Mouse (Mus musculus) spleen, adult 2 months (tissue): ENCODE results near the gene Lrp1. TPM values are rescaled to one million over a fixed set of nuclear protein-coding genes. Genes with fewer than 3 reads are reported as not detected.

ENCODE experiments used
- DNase-seq, 2 experiments: peaks; one replicate each; pipeline versions ENCODE4 v3.0.0 to v3.0.0-alpha.2; 2012 to 2021; ENCODE audit warnings: low spot score in 2 of 2, low read depth in 1 of 2
- H3K27ac ChIP-seq: fragments of 200-500 bp; 2 replicates; pipeline ENCODE4 v1.5.1; 2012; ENCODE audit warnings: low read length, inconsistent platforms; ENCODE audit not compliant: insufficient read depth
- H3K27me3 ChIP-seq: fragments of 200-500 bp; 2 replicates; pipeline ENCODE4 v1.6.1; 2012; ENCODE audit warnings: mild to moderate bottlenecking, moderate library complexity, low read length, inconsistent platforms; ENCODE audit not compliant: control insufficient read depth, insufficient read depth
- H3K36me3 ChIP-seq: fragments of 200-500 bp; 2 replicates; pipeline ENCODE4 v1.6.1; 2012; ENCODE audit warnings: mild to moderate bottlenecking, low read length, inconsistent platforms; ENCODE audit not compliant: control insufficient read depth, insufficient read depth
- H3K4me1 ChIP-seq: fragments of 200-500 bp; 2 replicates; pipeline ENCODE4 v1.6.1; 2011; ENCODE audit warnings: inconsistent platforms; ENCODE audit not compliant: control insufficient read depth, insufficient read depth, insufficient read length
- H3K4me3 ChIP-seq: fragments of 200-500 bp; 2 replicates; pipeline ENCODE4 v1.5.1; 2011; ENCODE audit warnings: mild to moderate bottlenecking, inconsistent platforms; ENCODE audit not compliant: insufficient read depth, insufficient read length; ENCODE audit errors: extremely low read depth
- CTCF ChIP-seq: fragments of 200-500 bp; IDR thresholded peaks from 2 replicates; pipeline ENCODE4 v1.5.1; 2011; ENCODE audit warnings: mild to moderate bottlenecking, inconsistent platforms; ENCODE audit not compliant: insufficient read depth, insufficient read length, insufficient replicate concordance; ENCODE audit errors: extremely low read depth
- POLR2A ChIP-seq: fragments of 200-500 bp; IDR thresholded peaks from 2 replicates; pipeline ENCODE4 v1.6.1; 2011; ENCODE audit warnings: low read depth, low read length, inconsistent platforms
- WGBS: fragments of 180-500 bp; shearing (Covaris S2); methylation state at CpG from one replicate; pipeline ENCODE4 v1.1.7; 2018; 5-methylcytosine and 5-hydroxymethylcytosine counted together
- polyA plus RNA-seq: library from polyadenylated mRNA; depleted of rRNA; stranded (reverse); fragments of >200 nt; gene quantifications from 2 replicates; pipeline ENCODE4 v1.2.3, GENCODE M21; 2012; rRNA removed

The Lrp1 gene
- polyA plus RNA-seq, 1 experiment, result 98.7 TPM

GRCm38 (mm10) chr10:127492118-127492517 is 128.8 kb downstream of the Lrp1 start:
- Histone ChIP-seq H3K27me3 (no peaks in the 10 kb centered on the region), H3K36me3 (peaks cover 44% of the 10 kb centered on the region), H3K27ac (no peak overlapping the region), H3K4me3 (no peak overlapping the region), H3K4me1 (no peaks in the 10 kb centered on the region)
- no peak for TF ChIP-seq POLR2A
- TF ChIP-seq CTCF, result no peak
- 91% methylated on average over 3 of the region's 3 CpGs for WGBS
- no peak for DNase-seq

DNA sequence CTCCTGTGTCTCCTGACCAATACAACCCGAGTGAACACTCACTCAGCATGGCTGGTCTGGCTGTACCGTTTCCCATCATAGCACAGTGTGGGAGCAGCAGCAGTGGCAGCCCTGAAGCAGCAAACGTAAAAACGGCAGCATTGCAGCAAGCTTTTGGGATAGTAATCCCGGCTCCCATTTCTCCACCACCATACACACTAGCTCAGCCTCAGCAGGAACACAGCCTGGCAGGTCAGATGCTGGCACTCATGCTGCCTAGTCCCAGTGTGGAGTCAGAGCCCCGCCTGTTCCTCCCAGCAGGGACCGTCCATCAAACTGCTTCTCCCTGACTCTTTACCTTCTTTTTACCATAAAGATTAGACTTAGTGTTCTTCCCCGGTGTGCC is 129.8 kb downstream of the Lrp1 start:
- 92% methylated on average over 8 of the region's 8 CpGs for WGBS
- Histone ChIP-seq H3K27ac (no peak overlapping the region), H3K27me3 (no peaks in the 10 kb centered on the region), H3K4me3 (no peak overlapping the region), H3K36me3 (peaks cover 39% of the 10 kb centered on the region), H3K4me1 (no peaks in the 10 kb centered on the region)
- no peak for DNase-seq
- TF ChIP-seq CTCF, result no peak
- TF ChIP-seq POLR2A, result no peak

DNA sequence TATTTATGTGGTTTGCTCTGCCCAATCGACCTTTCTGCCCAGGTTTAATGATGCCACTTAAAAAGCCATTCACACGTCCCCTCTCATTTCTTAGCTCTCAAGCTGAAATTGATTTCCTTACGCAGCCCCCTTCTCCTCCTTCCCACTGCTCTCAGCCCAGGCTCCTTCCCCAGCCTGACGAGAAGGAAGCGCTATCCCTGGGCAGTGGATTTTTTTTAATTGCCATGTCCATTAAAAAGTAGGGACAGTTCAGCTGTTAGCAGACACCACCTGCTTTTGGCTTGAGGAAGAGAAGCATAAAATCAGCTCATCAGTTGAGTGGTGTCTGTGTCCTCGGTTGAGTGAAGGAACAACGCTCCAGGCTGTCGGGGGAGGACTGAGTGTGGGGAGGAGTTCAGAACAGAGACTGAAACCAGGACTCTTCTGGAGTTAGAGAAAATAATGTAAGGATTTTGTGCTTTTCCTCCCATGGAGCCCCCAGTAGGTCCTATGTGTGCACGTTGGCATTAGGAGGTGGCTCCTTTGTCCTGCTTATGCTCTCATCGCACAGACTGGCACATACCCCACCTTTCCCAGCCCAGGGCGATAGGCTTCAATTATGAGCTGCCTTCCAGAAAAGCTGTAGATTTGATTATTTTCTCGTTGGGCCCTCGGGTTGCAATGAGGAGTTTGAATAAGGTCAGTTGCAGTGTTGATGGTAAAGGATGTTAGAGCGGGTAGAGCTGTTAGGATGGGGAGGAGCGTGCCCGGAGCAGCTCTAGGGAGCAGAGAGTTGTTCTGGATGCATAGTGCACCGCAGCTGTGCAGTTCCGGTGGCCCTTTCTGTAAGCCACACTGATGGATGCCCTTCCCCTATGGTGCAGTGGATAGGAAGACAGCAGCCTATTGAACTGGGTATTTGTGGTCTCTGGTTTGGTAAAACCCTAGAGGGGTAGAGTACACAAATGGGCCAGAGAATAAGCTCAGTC is 130.5 kb downstream of the Lrp1 start:
- DNase-seq, result no peak
- Histone ChIP-seq H3K36me3 (peaks cover 37% of the 10 kb centered on the region), H3K27me3 (no peaks in the 10 kb centered on the region), H3K4me3 (no peak overlapping the region), H3K4me1 (no peaks in the 10 kb centered on the region), H3K27ac (no peak overlapping the region)
- 92% methylated on average over 18 of the region's 18 CpGs for WGBS
- TF ChIP-seq POLR2A (no peak), CTCF (no peak)

DNA sequence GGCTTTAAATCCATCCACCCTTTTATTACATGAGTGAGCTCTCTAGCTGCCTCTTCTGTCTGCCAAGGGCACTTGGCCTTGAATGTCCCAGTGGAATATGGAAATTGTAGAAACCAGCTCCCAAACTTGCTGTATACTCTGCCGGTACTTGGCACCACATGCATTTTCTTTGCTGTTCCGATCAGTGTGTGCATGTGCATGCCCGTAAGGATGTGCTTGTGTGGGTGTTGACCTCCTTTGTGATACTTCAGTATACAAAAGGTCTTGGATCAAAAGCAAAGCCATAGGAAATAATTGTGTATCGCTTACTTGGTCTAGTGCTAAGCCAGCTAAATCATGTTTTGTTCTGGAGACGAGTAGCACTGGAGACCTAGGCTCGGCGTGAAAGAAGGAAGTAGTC is 132.1 kb downstream of the Lrp1 start:
- no peaks in the 10 kb centered on the region for H3K27me3 ChIP-seq
- no peak for DNase-seq
- TF ChIP-seq CTCF, result no peak
- TF ChIP-seq POLR2A, result no peak
- peaks cover 31% of the 10 kb centered on the region for H3K36me3 ChIP-seq
- WGBS, result 91% methylated on average over 7 of the region's 7 CpGs
- no peak overlapping the region for H3K4me3 ChIP-seq
- H3K27ac ChIP-seq, result no peak overlapping the region
- no peaks in the 10 kb centered on the region for H3K4me1 ChIP-seq

Other genes with a start within 250 kb of the Lrp1 start
- gene R3hdm2, start 240.8 kb downstream of the Lrp1 start, polyA plus RNA-seq, result 67.2 and 67.6 TPM in 2 replicates
- gene Stac3, start 119.5 kb downstream of the Lrp1 start, polyA plus RNA-seq, result 2.0 and 2.2 TPM in 2 replicates
- 6.9 and 12.2 TPM in 2 replicates for gene Ndufa4l2, start 106.2 kb downstream of the Lrp1 start, polyA plus RNA-seq
- 99.9 and 133 TPM in 2 replicates for gene Shmt2, start 98.7 kb downstream of the Lrp1 start, polyA plus RNA-seq
- gene Nxph4, start 86.6 kb downstream of the Lrp1 start, polyA plus RNA-seq, result not detected in 2 replicates
- 120 and 126 TPM in 2 replicates for gene Stat6, start 21.8 kb upstream of the Lrp1 start, polyA plus RNA-seq
- 3.2 and 3.5 TPM in 2 replicates for gene Nemp1, start 45.8 kb upstream of the Lrp1 start, polyA plus RNA-seq
- gene Nab2, start 47.4 kb upstream of the Lrp1 start, polyA plus RNA-seq, result 30.6 and 32.7 TPM in 2 replicates
- gene Myo1a, start 84.0 kb upstream of the Lrp1 start, polyA plus RNA-seq, result 0.13 and 0.21 TPM in 2 replicates
- 1.9 and 4.1 TPM in 2 replicates for gene Tac2, start 103.3 kb upstream of the Lrp1 start, polyA plus RNA-seq
- 5.6 and 6.0 TPM in 2 replicates for gene Zbtb39, start 118.4 kb upstream of the Lrp1 start, polyA plus RNA-seq
- gene Gpr182, start 130.6 kb upstream of the Lrp1 start, polyA plus RNA-seq, result 22.5 and 28.8 TPM in 2 replicates
- gene Rdh1, start 138.6 kb upstream of the Lrp1 start, polyA plus RNA-seq, result 0.25 and 0.56 TPM in 2 replicates
- gene Rdh16f1, start 138.6 kb upstream of the Lrp1 start, polyA plus RNA-seq, result 0.60 and 0.94 TPM in 2 replicates
- 0.11 and 0.18 TPM in 2 replicates for gene Rdh9, start 155.2 kb upstream of the Lrp1 start, polyA plus RNA-seq
- 0.04 TPM in 1 of 2 replicates, not detected in the other for gene Rdh16, start 180.0 kb upstream of the Lrp1 start, polyA plus RNA-seq
- not detected in 2 replicates for gene Rdh19, start 228.8 kb upstream of the Lrp1 start, polyA plus RNA-seq
- 0.08 TPM in 1 of 2 replicates, not detected in the other for gene Rdh16f2, start 245.3 kb upstream of the Lrp1 start, polyA plus RNA-seq